Comparison of ENCODE assay signal across 21 mouse cellular contexts in genomic region chr17:73456551-73456950, GRCm38 (mm10). TPM values are rescaled to one million over a fixed set of nuclear protein-coding genes. Genes with fewer than 3 reads are reported as not detected.
"Had no signal": no experiment of that assay in that cellular context is flagged by ENCODE, and none has a peak within 500 bp of the region (broad histone marks: within the 10 kb centered on the region; RNA-seq: fewer than 3 reads in every experiment).

No protein-coding gene starts in this region.

- H3K4me3 ChIP-seq: layer of hippocampus, adult 2 months; left cerebral cortex, adult 2 months; liver, embryonic 13.5 days; midbrain, embryonic 15.5 days; neural tube, embryonic 13.5 days had no signal

- H3K4me2 ChIP-seq: liver, embryonic 13.5 days; midbrain, embryonic 11.5 days; midbrain, embryonic 15.5 days; neural tube, embryonic 13.5 days had no signal

- DNase-seq: kidney, adult 2 months; kidney, postnatal 25 days; layer of hippocampus, adult 9-11 months; layer of hippocampus, postnatal 36 days; liver, embryonic 13.5 days; lung, adult 2 months; lung, postnatal 14 days; lung, postnatal 4 days; retina, postnatal 1 day; right cerebral cortex, postnatal 25 days; spleen, adult 18-20 months; thymus, postnatal 4 days had no signal

- ATAC-seq: midbrain, embryonic 15.5 days had no signal

- H3K27me3 ChIP-seq: liver, embryonic 13.5 days; midbrain, embryonic 15.5 days; neural tube, embryonic 13.5 days had no signal

- H3K36me3 ChIP-seq: liver, embryonic 13.5 days; midbrain, embryonic 15.5 days; neural tube, embryonic 13.5 days had no signal

RNA-seq across cellular contexts. Expression of gene Capn13, which starts 55.9 kb away (rescaled TPM):
- polyA plus RNA-seq: limb, embryonic 11.5 days; limb, embryonic 14.5 days; liver, embryonic 13.5 days; liver, embryonic 16.5 days; lung, embryonic 16.5 days; midbrain, embryonic 11.5 days; midbrain, embryonic 15.5 days had no signal
